Mouse (Mus musculus): Measurements from ENCODE around the gene Wdr74. TPM values are rescaled to one million over a fixed set of nuclear protein-coding genes. Genes with fewer than 3 reads are reported as not detected.

Gene Wdr74
- polyA plus RNA-seq, 1 experiment from 2014 or later = 87.8 TPM

- no peaks in the 10 kb centered on the region for H3K27me3 ChIP-seq
- peaks cover 32% of the 10 kb centered on the region for H3K36me3 ChIP-seq
- WGBS = 2% methylated on average over 11 of the region's 11 CpGs
- no peak; the same call in 1 of the 2 replicates for ATAC-seq (ENCODE audit: low read depth)
- peak overlapping the region; percentile 87 for H3K9ac ChIP-seq
- H3K4me1 ChIP-seq (replicated peaks) = peaks cover 29% of the 10 kb centered on the region
- peak overlapping the region; percentile 83 for H3K27ac ChIP-seq (replicated peaks)
- peak overlapping the region; percentile 91 for H3K4me3 ChIP-seq
- H3K4me2 ChIP-seq = peak overlapping the region; percentile 81
- no peaks in the 10 kb centered on the region for H3K9me3 ChIP-seq
Observed at GRCm38 (mm10) chr19:8736160-8736467, 487 bp downstream of the Wdr74 start.

- H3K36me3 ChIP-seq = peaks cover 45% of the 10 kb centered on the region
- H3K9me3 ChIP-seq = no peaks in the 10 kb centered on the region
- peaks cover 43% of the 10 kb centered on the region for H3K4me1 ChIP-seq (replicated peaks)
- H3K27ac ChIP-seq (replicated peaks) = no peak overlapping the region
- H3K4me2 ChIP-seq = no peak overlapping the region
- no peak for ATAC-seq (ENCODE audit: low read depth)
- H3K27me3 ChIP-seq = no peaks in the 10 kb centered on the region
- no peak overlapping the region for H3K9ac ChIP-seq
- H3K4me3 ChIP-seq = no peak overlapping the region
- WGBS = 91% methylated on average over 7 of the region's 7 CpGs
Observed at GRCm38 (mm10) chr19:8738911-8739310, 3.3 kb downstream of the Wdr74 start.

GRCm38 (mm10) chr19:8739646-8740045, 4.0 kb downstream of the Wdr74 start:
- H3K27ac ChIP-seq (replicated peaks) = no peak overlapping the region
- 0 out of 2 replicates have a peak overlapping the region, but pooled peaks have one; percentile 6 for H3K4me3 ChIP-seq
- no peaks in the 10 kb centered on the region for H3K27me3 ChIP-seq
- H3K36me3 ChIP-seq = peaks cover 52% of the 10 kb centered on the region
- H3K4me1 ChIP-seq (replicated peaks) = peaks cover 43% of the 10 kb centered on the region
- H3K9ac ChIP-seq = no peak overlapping the region; the same call in 1 of the 2 replicates
- no peak for ATAC-seq (ENCODE audit: low read depth)
- no peak overlapping the region for H3K4me2 ChIP-seq
- WGBS = 93% methylated on average over 6 of the region's 6 CpGs
- H3K9me3 ChIP-seq = no peaks in the 10 kb centered on the region

- WGBS = 70% methylated on average over 14 of the region's 14 CpGs
- Histone ChIP-seq H3K9me3 (no peaks in the 10 kb centered on the region), H3K4me1 (replicated peaks) (peaks cover 36% of the 10 kb centered on the region), H3K27me3 (no peaks in the 10 kb centered on the region), H3K36me3 (peaks cover 62% of the 10 kb centered on the region), H3K9ac (peak within 1 kb of the TSS; percentile 68), H3K4me2 (peak within 1 kb of the TSS; percentile 80), H3K27ac (replicated peaks) (peak within 1 kb of the TSS; percentile 94), H3K4me3 (peak within 1 kb of the TSS; percentile 72)
- peak; percentile 1; the same call in 1 of the 2 replicates for ATAC-seq (ENCODE audit: low read depth)
Observed at GRCm38 (mm10) chr19:8740603-8741002, 5.0 kb downstream of the Wdr74 start, which contains the start of gene 1700092M07Rik. TSS of gene 1700092M07Rik (plus strand) at chr19:8740718.

GRCm38 (mm10) chr19:8741243-8741869, 5.7 kb downstream of the Wdr74 start, which contains the start of gene Stx5a:
TSS of gene Stx5a (plus strand) at chr19:8741413.
- Histone ChIP-seq H3K9ac (peak within 1 kb of the TSS; percentile 88), H3K4me2 (peak within 1 kb of the TSS; percentile 80), H3K27me3 (no peaks in the 10 kb centered on the region), H3K36me3 (peaks cover 69% of the 10 kb centered on the region), H3K9me3 (no peaks in the 10 kb centered on the region), H3K4me1 (replicated peaks) (peaks cover 32% of the 10 kb centered on the region), H3K4me3 (peak within 1 kb of the TSS; percentile 72), H3K27ac (replicated peaks) (peak within 1 kb of the TSS; percentile 94)
- WGBS = under 1% methylated on average over 36 of the region's 36 CpGs
- ATAC-seq (ENCODE audit: low read depth) = peak; percentile 98

DNA sequence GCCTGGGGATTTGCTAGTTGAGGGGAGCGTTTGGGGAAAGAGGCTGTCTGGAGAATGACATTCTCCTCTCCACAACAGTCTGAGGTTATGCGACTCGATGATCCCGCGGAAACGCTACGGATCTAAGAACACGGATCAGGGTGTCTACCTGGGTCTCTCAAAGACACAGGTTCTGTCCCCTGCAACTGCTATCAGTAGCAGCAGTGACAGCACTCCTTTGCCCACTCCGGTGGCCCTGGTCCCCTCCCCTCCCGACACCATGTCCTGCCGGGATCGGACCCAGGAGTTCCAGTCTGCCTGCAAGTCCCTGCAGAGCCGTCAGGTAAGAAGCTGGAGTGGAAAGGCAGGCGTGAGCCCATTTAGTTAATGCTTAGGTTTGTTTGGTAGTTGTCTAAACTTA, 6.5 kb downstream of the Wdr74 start:
- Histone ChIP-seq H3K27me3 (no peaks in the 10 kb centered on the region), H3K4me2 (peak overlapping the region; percentile 80), H3K36me3 (peaks cover 78% of the 10 kb centered on the region), H3K9me3 (no peaks in the 10 kb centered on the region), H3K4me1 (replicated peaks) (peaks cover 24% of the 10 kb centered on the region), H3K9ac (peak overlapping the region; percentile 88), H3K27ac (replicated peaks) (peak overlapping the region; percentile 94), H3K4me3 (peak overlapping the region; percentile 72)
- ATAC-seq (ENCODE audit: low read depth) = no peak
- WGBS = 20% methylated on average over 14 of the region's 14 CpGs

GRCm38 (mm10) chr19:8745382-8745781, 9.8 kb downstream of the Wdr74 start:
- Histone ChIP-seq H3K27ac (replicated peaks) (no peak overlapping the region), H3K27me3 (no peaks in the 10 kb centered on the region), H3K4me3 (no peak overlapping the region), H3K4me1 (replicated peaks) (peaks cover 20% of the 10 kb centered on the region), H3K36me3 (peaks cover 81% of the 10 kb centered on the region), H3K4me2 (no peak overlapping the region), H3K9me3 (no peaks in the 10 kb centered on the region), H3K9ac (no peak overlapping the region)
- 100% methylated on average over 1 of the region's 1 CpGs for WGBS
- no peak for ATAC-seq (ENCODE audit: low read depth)

DNA sequence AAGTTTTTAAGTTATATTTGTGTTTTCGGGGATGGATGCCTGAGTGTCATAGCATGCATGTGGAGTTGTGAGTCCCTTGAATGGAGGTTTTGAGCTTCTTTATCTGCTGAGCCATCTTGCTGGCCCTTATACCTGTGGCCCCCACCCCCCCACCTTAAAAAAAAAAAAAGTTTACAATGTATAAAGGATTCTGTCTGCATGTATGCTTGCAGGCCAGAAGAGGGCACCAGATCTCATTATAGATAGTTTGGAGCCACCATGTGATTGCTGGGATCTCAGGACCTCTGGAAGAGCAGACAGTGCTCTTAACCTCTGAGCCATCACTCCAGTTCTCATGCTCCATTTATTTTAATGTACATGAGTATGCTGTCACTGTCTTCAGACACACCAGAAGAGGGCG, 11.7 kb downstream of the Wdr74 start:
- Histone ChIP-seq H3K4me2 (no peak overlapping the region), H3K36me3 (peaks cover 96% of the 10 kb centered on the region), H3K9ac (no peak overlapping the region), H3K27ac (replicated peaks) (no peak overlapping the region), H3K9me3 (no peaks in the 10 kb centered on the region), H3K4me3 (no peak overlapping the region), H3K4me1 (replicated peaks) (peaks cover 9% of the 10 kb centered on the region), H3K27me3 (no peaks in the 10 kb centered on the region)
- ATAC-seq (ENCODE audit: low read depth) = no peak
- WGBS = 73% methylated on average over 2 of the region's 2 CpGs

GRCm38 (mm10) chr19:8755652-8756051, 20.0 kb downstream of the Wdr74 start:
- Histone ChIP-seq H3K4me2 (peak overlapping the region; percentile 88), H3K9me3 (no peaks in the 10 kb centered on the region), H3K27me3 (no peaks in the 10 kb centered on the region), H3K4me3 (peak overlapping the region; percentile 97), H3K4me1 (replicated peaks) (peaks cover 34% of the 10 kb centered on the region), H3K27ac (replicated peaks) (no peak overlapping the region), H3K9ac (no peak overlapping the region), H3K36me3 (peaks cover 48% of the 10 kb centered on the region)
- ATAC-seq (ENCODE audit: low read depth) = no peak
- 88% methylated on average over 3 of the region's 3 CpGs for WGBS

- H3K9ac ChIP-seq = peak within 1 kb of the TSS; percentile 95
- H3K4me1 ChIP-seq (replicated peaks) = peaks cover 34% of the 10 kb centered on the region
- H3K27me3 ChIP-seq = no peaks in the 10 kb centered on the region
- H3K4me3 ChIP-seq = peak within 1 kb of the TSS; percentile 97
- H3K27ac ChIP-seq (replicated peaks) = peak within 1 kb of the TSS; percentile 87
- under 1% methylated on average over 75 of the region's 75 CpGs for WGBS
- no peaks in the 10 kb centered on the region for H3K9me3 ChIP-seq
- peaks cover 38% of the 10 kb centered on the region for H3K36me3 ChIP-seq
- peak; percentile 93 for ATAC-seq (ENCODE audit: low read depth)
- peak within 1 kb of the TSS; percentile 88 for H3K4me2 ChIP-seq
Observed at GRCm38 (mm10) chr19:8756635-8757387, 21.2 kb downstream of the Wdr74 start, which contains the start of gene Nxf1. TSS of gene Nxf1 (plus strand) at chr19:8757073.

DNA sequence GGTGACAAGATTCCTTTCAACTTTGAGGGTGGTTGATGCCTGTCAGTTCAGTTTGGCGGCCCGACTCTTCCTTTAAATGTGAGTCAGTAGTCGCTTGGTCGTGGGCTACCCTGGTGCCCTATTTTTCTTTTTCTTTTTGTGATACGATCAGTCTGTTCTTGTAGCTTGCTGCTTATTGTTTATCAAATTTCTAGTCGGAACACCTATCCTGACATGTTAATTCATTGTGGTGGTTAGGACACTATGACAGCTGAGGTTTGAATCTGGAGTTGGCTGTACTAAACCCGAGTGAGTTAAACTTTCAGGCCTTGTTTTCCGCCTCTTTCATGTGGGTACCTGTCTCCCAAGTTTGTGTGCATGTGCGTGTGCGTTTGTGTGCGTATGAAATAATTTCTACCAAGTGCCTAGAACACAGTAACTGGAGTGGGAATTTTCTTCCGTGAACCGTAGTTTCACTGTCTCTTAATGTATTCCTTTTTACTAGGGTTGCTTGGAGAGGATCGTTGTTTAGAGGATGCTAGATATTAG, 21.9 kb downstream of the Wdr74 start:
- Histone ChIP-seq H3K27me3 (no peaks in the 10 kb centered on the region), H3K9me3 (no peaks in the 10 kb centered on the region), H3K27ac (replicated peaks) (peak overlapping the region; percentile 87), H3K36me3 (peaks cover 38% of the 10 kb centered on the region), H3K4me3 (peak overlapping the region; percentile 97), H3K4me2 (peak overlapping the region; percentile 88), H3K9ac (peak overlapping the region; percentile 95), H3K4me1 (replicated peaks) (peaks cover 34% of the 10 kb centered on the region)
- 5% methylated on average over 14 of the region's 14 CpGs for WGBS
- ATAC-seq (ENCODE audit: low read depth) = no peak

DNA sequence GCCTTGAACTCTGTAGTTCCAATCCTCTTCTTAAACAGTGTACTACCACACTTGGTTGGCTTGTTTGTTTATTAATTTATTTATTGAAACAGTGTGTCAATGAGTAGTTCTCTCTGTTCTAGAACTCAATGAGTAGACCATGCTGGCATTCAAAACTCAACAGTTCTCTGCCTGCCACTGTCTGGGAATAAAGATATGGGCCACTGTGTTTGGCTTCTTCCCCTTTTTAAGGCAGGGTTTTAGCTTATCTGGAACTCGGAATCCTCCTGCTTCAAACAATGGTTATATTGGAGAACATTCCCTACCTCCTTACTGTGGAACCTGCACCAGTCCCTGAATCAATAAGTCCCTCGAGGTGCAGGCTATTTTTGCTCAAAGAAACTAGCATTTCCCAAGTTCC, 23.3 kb downstream of the Wdr74 start:
- peaks cover 39% of the 10 kb centered on the region for H3K36me3 ChIP-seq
- ATAC-seq (ENCODE audit: low read depth) = no peak
- H3K4me2 ChIP-seq = peak overlapping the region; percentile 88
- no peak overlapping the region for H3K27ac ChIP-seq (replicated peaks)
- 98% methylated on average over 2 of the region's 2 CpGs for WGBS
- H3K4me1 ChIP-seq (replicated peaks) = peaks cover 34% of the 10 kb centered on the region
- H3K27me3 ChIP-seq = no peaks in the 10 kb centered on the region
- no peak overlapping the region; the same call in 1 of the 2 replicates for H3K4me3 ChIP-seq
- no peak overlapping the region for H3K9ac ChIP-seq
- no peaks in the 10 kb centered on the region for H3K9me3 ChIP-seq
